Mouse (Mus musculus) stomach, postnatal 0 days (tissue): ENCODE measurements around the gene Cmya5.

ENCODE experiments used
- CTCF ChIP-seq: IDR thresholded peaks from 2 replicates; pipeline ENCODE4 v1.5.1; 2016; ENCODE audit warnings: antibody characterized with exemption, low read depth, mild to moderate bottlenecking, moderate library complexity
- EP300 ChIP-seq: optimal IDR thresholded peaks from 2 replicates; pipeline ENCODE3; 2016; ENCODE audit warnings: antibody characterized with exemption

DNA sequence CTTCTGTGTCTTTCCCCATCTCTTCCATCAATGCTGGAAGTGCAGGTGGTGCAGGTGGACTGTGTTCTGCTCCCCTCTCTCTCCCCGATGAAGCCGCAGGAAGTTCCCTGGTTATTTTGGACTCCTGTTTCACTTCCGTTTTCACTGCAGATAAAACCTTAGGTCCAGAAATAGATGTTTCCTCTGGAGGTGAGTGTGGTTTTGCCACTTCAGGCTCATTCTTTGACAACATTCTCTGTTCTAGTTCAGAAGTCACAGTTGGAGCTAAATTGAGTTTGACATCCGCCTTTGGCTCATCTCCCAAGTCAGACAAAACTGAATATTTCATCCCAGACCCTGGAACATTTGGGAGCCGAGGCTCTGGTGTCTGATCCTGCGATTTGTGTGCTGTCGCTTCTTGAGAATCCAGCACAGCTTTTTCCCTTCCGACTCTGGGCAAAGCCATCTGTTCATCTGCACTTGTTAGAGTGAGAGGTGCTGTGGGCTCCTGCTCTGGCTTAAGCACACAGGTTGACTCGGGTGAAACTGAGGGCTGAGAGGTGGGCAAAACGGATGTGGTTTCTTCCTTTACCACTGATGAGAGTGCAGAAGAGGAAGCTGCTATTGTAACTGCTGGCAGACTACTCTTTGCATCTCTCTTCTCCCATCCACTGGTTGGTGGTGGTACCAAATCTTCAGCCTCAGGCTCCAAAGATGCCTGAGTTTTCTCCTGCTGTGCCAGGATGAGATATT, 50.2 kb downstream of the Cmya5 start:
- TF ChIP-seq CTCF (no peak), EP300 (no peak)
